Mouse (Mus musculus) spleen, postnatal 36 days (tissue): ENCODE measurements at regions not wholly inside any gene's neighbourhood (a gene's known extent, or its start where the extent isn't known, plus 50 kb on each side); places are given as distances from the start of the nearest gene placed in this dataset.

Experiments used
- DNase-seq, 2 experiments: peaks; one replicate each; pipeline ENCODE4 v3.0.0; 2022; ENCODE audit warnings: low spot score in 2 of 2, mixed read lengths in 1 of 2

- DNase-seq = no peak
Measured at GRCm38 (mm10) chr4:54610101-54610500, 334.7 kb upstream of the Zfp462 start.

GRCm38 (mm10) chr4:54611990-54612980, 332.6 kb upstream of the Zfp462 start:
- no peak for DNase-seq

- DNase-seq = no peak
Measured at GRCm38 (mm10) chr4:54613076-54613475, 331.8 kb upstream of the Zfp462 start.

- no peak for DNase-seq
Measured at GRCm38 (mm10) chr4:54613611-54614010, 331.2 kb upstream of the Zfp462 start.

- no peak for DNase-seq
Measured at GRCm38 (mm10) chr4:54615886-54616285, 329.0 kb upstream of the Zfp462 start.

- DNase-seq = no peak
Measured at GRCm38 (mm10) chr4:54624024-54624873, 320.6 kb upstream of the Zfp462 start.

- DNase-seq = no peak
Measured at GRCm38 (mm10) chr4:54636986-54637641, 307.7 kb upstream of the Zfp462 start.

GRCm38 (mm10) chr4:54646033-54646432, 298.8 kb upstream of the Zfp462 start:
- no peak for DNase-seq

- no peak for DNase-seq
Measured at GRCm38 (mm10) chr4:54646459-54646858, 298.4 kb upstream of the Zfp462 start.

GRCm38 (mm10) chr4:54648254-54648653, 296.6 kb upstream of the Zfp462 start:
- DNase-seq = no peak

GRCm38 (mm10) chr4:54651646-54652110, 293.2 kb upstream of the Zfp462 start:
- DNase-seq = no peak

- DNase-seq = no peak
Measured at GRCm38 (mm10) chr4:54652111-54653021, 292.5 kb upstream of the Zfp462 start.

- DNase-seq = no peak
Measured at GRCm38 (mm10) chr4:54653097-54653776, 291.6 kb upstream of the Zfp462 start.
